Mouse (Mus musculus) cerebellum, adult 11-12 months (tissue): ENCODE data around the gene Rnf166.

Experiments
- DNase-seq: peaks from one replicate; pipeline ENCODE4 v3.0.0; 2022

Gene Rnf166

GRCm38 (mm10) chr8:122467816-122468215 lies 8.0 kb downstream of the Rnf166 start:
- no peak for DNase-seq

GRCm38 (mm10) chr8:122464985-122465384 lies 10.9 kb downstream of the Rnf166 start:
- no peak for DNase-seq

- DNase-seq, result no peak
These were observed 11.9 kb downstream of the Rnf166 start for GRCm38 (mm10) chr8:122463651-122464640.

GRCm38 (mm10) chr8:122462510-122462909 lies 13.4 kb downstream of the Rnf166 start:
- no peak for DNase-seq

- no peak for DNase-seq
These were observed 14.3 kb downstream of the Rnf166 start for GRCm38 (mm10) chr8:122461473-122462148.

- DNase-seq, result peak; percentile 72
These were observed 15.1 kb downstream of the Rnf166 start, which contains the start of gene Snai3 for GRCm38 (mm10) chr8:122460524-122461472. Gene Snai3, minus strand, starts transcription at chr8:122460733.

- no peak for DNase-seq
These were observed 15.9 kb downstream of the Rnf166 start for GRCm38 (mm10) chr8:122459990-122460389.

GRCm38 (mm10) chr8:122459218-122459900 lies 16.5 kb downstream of the Rnf166 start:
- no peak for DNase-seq

- DNase-seq, result no peak
These were observed 18.7 kb downstream of the Rnf166 start for GRCm38 (mm10) chr8:122457171-122457570.

GRCm38 (mm10) chr8:122454409-122454808 lies 21.5 kb downstream of the Rnf166 start:
- no peak for DNase-seq

GRCm38 (mm10) chr8:122452154-122452553 lies 23.7 kb downstream of the Rnf166 start:
- no peak for DNase-seq

GRCm38 (mm10) chr8:122451161-122451703 lies 24.6 kb downstream of the Rnf166 start:
- no peak for DNase-seq

GRCm38 (mm10) chr8:122445203-122445602 lies 30.7 kb downstream of the Rnf166 start:
- DNase-seq, result no peak

- DNase-seq, result peak; percentile 83
These were observed 31.7 kb downstream of the Rnf166 start for GRCm38 (mm10) chr8:122444058-122444748.

- DNase-seq, result peak; percentile 100
These were observed 32.4 kb downstream of the Rnf166 start, which contains the start of gene Mvd for GRCm38 (mm10) chr8:122443262-122444006. Gene Mvd, minus strand, starts transcription at chr8:122443422.

- no peak for DNase-seq
These were observed 33.1 kb downstream of the Rnf166 start for GRCm38 (mm10) chr8:122442781-122443180.

- no peak for DNase-seq
These were observed 33.5 kb downstream of the Rnf166 start for GRCm38 (mm10) chr8:122442356-122442755.

- DNase-seq, result peak; percentile 43
These were observed 34.5 kb downstream of the Rnf166 start for GRCm38 (mm10) chr8:122441326-122441725.

- DNase-seq, result peak; percentile 88
These were observed 36.5 kb downstream of the Rnf166 start for GRCm38 (mm10) chr8:122439336-122439735.

- DNase-seq, result no peak
These were observed 38.0 kb downstream of the Rnf166 start for GRCm38 (mm10) chr8:122437708-122438331.
